Mouse (Mus musculus): ENCODE measurements around the gene Tmem69. TPM values are rescaled to one million over a fixed set of nuclear protein-coding genes. Genes with fewer than 3 reads are reported as not detected.

The Tmem69 gene
- polyA plus RNA-seq, 1 experiment from 2014 or later: 28.3 TPM

DNA sequence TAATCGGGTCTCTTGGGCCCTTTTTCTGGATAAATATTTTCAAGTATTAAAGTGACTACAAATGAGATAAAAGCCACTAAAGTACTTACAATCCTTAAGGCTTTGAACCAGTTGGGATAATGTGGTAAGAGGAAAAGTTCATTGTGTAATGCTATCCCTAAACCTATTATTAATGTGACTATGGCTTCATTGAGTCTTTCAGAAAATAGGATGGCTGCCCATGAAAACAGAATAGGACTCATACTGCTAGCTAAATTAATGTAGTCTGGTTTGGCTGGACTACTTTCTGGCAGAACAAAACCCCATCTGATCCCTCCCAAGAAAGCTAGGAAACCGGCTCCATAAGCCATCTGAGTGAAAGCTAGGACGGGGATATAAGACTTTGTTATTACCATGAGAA, 2.7 kb downstream of the Tmem69 start:
- H3K4me3 ChIP-seq (replicated peaks; ENCODE audit: low read length): no peak overlapping the region
- no peaks in the 10 kb centered on the region for H3K9me3 ChIP-seq (ENCODE audit: control insufficient read depth, low read length)
- H3K27ac ChIP-seq (ENCODE audit: low read length): no peak overlapping the region
- no peak overlapping the region for H3K4me2 ChIP-seq (ENCODE audit: low read length)
- WGBS: 82% methylated on average over 3 of the region's 3 CpGs
- H3K9ac ChIP-seq (replicated peaks; ENCODE audit: low read depth, low read length): no peak overlapping the region
- ATAC-seq: no peak
- H3K4me1 ChIP-seq (replicated peaks; ENCODE audit: control insufficient read depth, insufficient read depth, low read length): peaks cover 5% of the 10 kb centered on the region; the same call in 1 of the 2 replicates
- no peaks in the 10 kb centered on the region for H3K27me3 ChIP-seq (replicated peaks; ENCODE audit: control insufficient read depth, insufficient read depth, low read length)
- H3K36me3 ChIP-seq (ENCODE audit: control insufficient read depth, insufficient read depth): no peaks in the 10 kb centered on the region; the same call in 1 of the 2 replicates

GRCm38 (mm10) chr4:116550432-116550831, 5.3 kb downstream of the Tmem69 start:
- Histone ChIP-seq H3K27ac (ENCODE audit: low read length) (no peak overlapping the region), H3K27me3 (replicated peaks; ENCODE audit: control insufficient read depth, insufficient read depth, low read length) (no peaks in the 10 kb centered on the region), H3K4me1 (replicated peaks; ENCODE audit: control insufficient read depth, insufficient read depth, low read length) (no peaks in the 10 kb centered on the region; the same call in 1 of the 2 replicates), H3K4me3 (replicated peaks; ENCODE audit: low read length) (no peak overlapping the region), H3K9ac (replicated peaks; ENCODE audit: low read depth, low read length) (no peak overlapping the region), H3K4me2 (ENCODE audit: low read length) (no peak overlapping the region), H3K36me3 (ENCODE audit: control insufficient read depth, insufficient read depth) (no peaks in the 10 kb centered on the region; the same call in 1 of the 2 replicates), H3K9me3 (ENCODE audit: control insufficient read depth, low read length) (no peaks in the 10 kb centered on the region)
- no peak for ATAC-seq
- 86% methylated on average over 1 of the region's 1 CpGs for WGBS

- ATAC-seq: no peak
- no peak overlapping the region for H3K4me2 ChIP-seq (ENCODE audit: low read length)
- H3K27me3 ChIP-seq (replicated peaks; ENCODE audit: control insufficient read depth, insufficient read depth, low read length): no peaks in the 10 kb centered on the region
- no peak overlapping the region for H3K4me3 ChIP-seq (replicated peaks; ENCODE audit: low read length)
- peaks cover 8% of the 10 kb centered on the region for H3K36me3 ChIP-seq (ENCODE audit: control insufficient read depth, insufficient read depth)
- H3K9me3 ChIP-seq (ENCODE audit: control insufficient read depth, low read length): no peaks in the 10 kb centered on the region
- no peak overlapping the region for H3K9ac ChIP-seq (replicated peaks; ENCODE audit: low read depth, low read length)
- H3K4me1 ChIP-seq (replicated peaks; ENCODE audit: control insufficient read depth, insufficient read depth, low read length): no peaks in the 10 kb centered on the region
- no peak overlapping the region for H3K27ac ChIP-seq (ENCODE audit: low read length)
- WGBS: 92% methylated on average over 3 of the region's 3 CpGs
These were observed 18.0 kb downstream of the Tmem69 start for GRCm38 (mm10) chr4:116537737-116538136.

GRCm38 (mm10) chr4:116536351-116536750, 19.4 kb downstream of the Tmem69 start:
- H3K4me1 ChIP-seq (replicated peaks; ENCODE audit: control insufficient read depth, insufficient read depth, low read length): no peaks in the 10 kb centered on the region
- H3K36me3 ChIP-seq (ENCODE audit: control insufficient read depth, insufficient read depth): peaks cover 8% of the 10 kb centered on the region; the same call in 1 of the 2 replicates
- no peak for ATAC-seq
- no peaks in the 10 kb centered on the region for H3K27me3 ChIP-seq (replicated peaks; ENCODE audit: control insufficient read depth, insufficient read depth, low read length)
- no peak overlapping the region for H3K27ac ChIP-seq (ENCODE audit: low read length)
- no peak overlapping the region for H3K9ac ChIP-seq (replicated peaks; ENCODE audit: low read depth, low read length)
- H3K9me3 ChIP-seq (ENCODE audit: control insufficient read depth, low read length): no peaks in the 10 kb centered on the region
- no peak overlapping the region for H3K4me2 ChIP-seq (ENCODE audit: low read length)
- H3K4me3 ChIP-seq (replicated peaks; ENCODE audit: low read length): no peak overlapping the region

DNA sequence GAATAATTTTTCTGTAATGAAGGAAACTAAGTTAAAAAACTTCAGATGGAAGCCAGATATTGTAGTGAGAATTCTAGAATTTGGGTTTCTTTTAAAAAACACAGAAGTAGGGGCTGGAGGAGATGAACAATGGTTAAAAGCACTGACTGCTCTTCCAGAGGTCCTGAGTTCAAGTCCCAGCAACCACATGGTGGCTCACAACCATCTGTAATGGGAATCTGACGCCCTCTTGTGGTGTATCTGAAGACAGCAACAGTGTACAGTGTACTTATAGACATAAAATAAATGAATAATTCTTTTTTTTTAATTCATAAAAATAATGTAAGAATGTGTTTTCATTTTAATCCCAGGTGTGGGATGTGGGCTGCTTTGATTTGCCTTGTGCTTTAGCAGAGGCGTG, 24.6 kb downstream of the Tmem69 start:
- ATAC-seq: no peak
- no peaks in the 10 kb centered on the region for H3K4me1 ChIP-seq (replicated peaks; ENCODE audit: control insufficient read depth, insufficient read depth, low read length)
- H3K9me3 ChIP-seq (ENCODE audit: control insufficient read depth, low read length): no peaks in the 10 kb centered on the region
- peaks cover 13% of the 10 kb centered on the region for H3K36me3 ChIP-seq (ENCODE audit: control insufficient read depth, insufficient read depth)
- H3K9ac ChIP-seq (replicated peaks; ENCODE audit: low read depth, low read length): no peak overlapping the region
- no peak overlapping the region for H3K27ac ChIP-seq (ENCODE audit: low read length)
- H3K4me3 ChIP-seq (replicated peaks; ENCODE audit: low read length): no peak overlapping the region
- WGBS: 69% methylated on average over 2 of the region's 2 CpGs
- H3K4me2 ChIP-seq (ENCODE audit: low read length): no peak overlapping the region
- H3K27me3 ChIP-seq (replicated peaks; ENCODE audit: control insufficient read depth, insufficient read depth, low read length): no peaks in the 10 kb centered on the region

GRCm38 (mm10) chr4:116507425-116508218, 48.1 kb downstream of the Tmem69 start, which contains the start of gene Ipp:
Ipp (plus strand) TSS chr4:116507549.
- Histone ChIP-seq H3K9me3 (ENCODE audit: control insufficient read depth, low read length) (no peaks in the 10 kb centered on the region), H3K4me1 (replicated peaks; ENCODE audit: control insufficient read depth, insufficient read depth, low read length) (peaks cover 13% of the 10 kb centered on the region), H3K27ac (ENCODE audit: low read length) (peak within 1 kb of the TSS; percentile 89), H3K4me3 (replicated peaks; ENCODE audit: low read length) (peak within 1 kb of the TSS; percentile 79), H3K36me3 (ENCODE audit: control insufficient read depth, insufficient read depth) (no peaks in the 10 kb centered on the region), H3K9ac (replicated peaks; ENCODE audit: low read depth, low read length) (peak within 1 kb of the TSS; percentile 68), H3K27me3 (replicated peaks; ENCODE audit: control insufficient read depth, insufficient read depth, low read length) (no peaks in the 10 kb centered on the region), H3K4me2 (ENCODE audit: low read length) (peak within 1 kb of the TSS; percentile 71)
- peak; percentile 100 for ATAC-seq
- WGBS: under 1% methylated on average over 55 of the region's 55 CpGs

DNA sequence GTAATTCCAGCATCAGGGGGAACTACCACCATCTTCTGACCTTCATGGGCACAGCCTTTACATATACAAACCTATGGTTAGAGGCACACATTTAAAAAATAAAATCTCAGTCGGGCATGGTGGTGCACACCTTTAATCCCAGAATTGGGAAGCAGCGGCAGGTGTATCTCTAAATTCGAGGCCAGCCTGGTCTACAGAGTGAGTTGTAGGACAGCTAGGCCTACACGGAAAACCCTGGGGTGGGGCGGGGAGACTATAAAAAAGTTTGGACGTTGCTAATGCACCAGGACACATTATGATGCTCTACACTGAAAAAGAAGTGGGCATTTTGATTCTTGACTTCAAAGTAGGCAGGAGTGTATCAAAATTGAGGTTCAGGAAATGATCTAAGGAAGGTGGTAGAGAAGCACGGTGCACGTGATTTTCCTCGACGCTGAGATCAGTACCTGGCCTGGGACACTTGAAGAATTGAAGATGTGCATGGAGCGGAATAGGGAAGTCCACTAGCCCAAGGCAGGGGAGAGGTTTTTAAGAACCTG, 48.8 kb downstream of the Tmem69 start:
- Histone ChIP-seq H3K27ac (ENCODE audit: low read length) (peak overlapping the region; percentile 89), H3K9me3 (ENCODE audit: control insufficient read depth, low read length) (no peaks in the 10 kb centered on the region), H3K27me3 (replicated peaks; ENCODE audit: control insufficient read depth, insufficient read depth, low read length) (no peaks in the 10 kb centered on the region), H3K4me2 (ENCODE audit: low read length) (peak overlapping the region; percentile 71), H3K36me3 (ENCODE audit: control insufficient read depth, insufficient read depth) (no peaks in the 10 kb centered on the region), H3K4me3 (replicated peaks; ENCODE audit: low read length) (peak overlapping the region; percentile 79), H3K9ac (replicated peaks; ENCODE audit: low read depth, low read length) (peak overlapping the region; percentile 68), H3K4me1 (replicated peaks; ENCODE audit: control insufficient read depth, insufficient read depth, low read length) (peaks cover 13% of the 10 kb centered on the region)
- WGBS: 27% methylated on average over 11 of the region's 11 CpGs
- peak; percentile 39 for ATAC-seq

Other genes starting within 250 kb of the Tmem69 start
- 54.3 and 57.3 TPM in 2 replicates for gene Mast2, start 91.8 kb downstream of the Tmem69 start, polyA plus RNA-seq (2015; fragmentation: Nextera tagmentation; extraction: Ambion mirVana)
- 18.4 and 20.7 TPM in 2 replicates for gene Ipp, start 48.4 kb downstream of the Tmem69 start, polyA plus RNA-seq (2015; fragmentation: Nextera tagmentation; extraction: Ambion mirVana)
- 19.0 and 22.9 TPM in 2 replicates for gene Gpbp1l1, start 1.7 kb upstream of the Tmem69 start, polyA plus RNA-seq (2015; fragmentation: Nextera tagmentation; extraction: Ambion mirVana)
- 1.9 and 3.6 TPM in 2 replicates for gene Ccdc17, start 40.7 kb upstream of the Tmem69 start, polyA plus RNA-seq (2015; fragmentation: Nextera tagmentation; extraction: Ambion mirVana)
- gene Nasp, start 72.0 kb upstream of the Tmem69 start, polyA plus RNA-seq (2015; fragmentation: Nextera tagmentation; extraction: Ambion mirVana): 127 and 131 TPM in 2 replicates
- gene Akr1a1, start 95.7 kb upstream of the Tmem69 start, polyA plus RNA-seq (2015; fragmentation: Nextera tagmentation; extraction: Ambion mirVana): 794 and 796 TPM in 2 replicates
- gene Prdx1, start 129.6 kb upstream of the Tmem69 start, polyA plus RNA-seq (2015; fragmentation: Nextera tagmentation; extraction: Ambion mirVana): 455 and 488 TPM in 2 replicates
- 24.9 and 27.8 TPM in 2 replicates for gene Mmachc, start 152.5 kb upstream of the Tmem69 start, polyA plus RNA-seq (2015; fragmentation: Nextera tagmentation; extraction: Ambion mirVana)
- gene Ccdc163, start 152.6 kb upstream of the Tmem69 start, polyA plus RNA-seq (2015; fragmentation: Nextera tagmentation; extraction: Ambion mirVana): 14.1 and 14.8 TPM in 2 replicates
- gene Tesk2, start 165.0 kb upstream of the Tmem69 start, polyA plus RNA-seq (2015; fragmentation: Nextera tagmentation; extraction: Ambion mirVana): 4.3 and 5.2 TPM in 2 replicates

All from forebrain, embryonic 16.5 days (tissue).